Mouse (Mus musculus): ENCODE data around the gene Tenm4.

GRCm38 (mm10) chr7:96600381-96600941, 429.4 kb downstream of the Tenm4 start:
- TF ChIP-seq UBTF (IDR thresholded peaks at IDR 0.05; ENCODE audit: borderline replicate concordance, insufficient read depth, low read depth, low read length) (no peak), POLR2A (IDR thresholded peaks at IDR 0.05; ENCODE audit: control insufficient read depth in 1 of 2, insufficient read depth in 1 of 2, low read depth in 1 of 2, low read length in 2 of 2, poor library complexity in 1 of 2) (no peak)
